Mouse (Mus musculus) MEL (cell line): Measurements from ENCODE around the gene Syt1. TPM values are rescaled to one million over a fixed set of nuclear protein-coding genes. Genes with fewer than 3 reads are reported as not detected.

Experiments
- DNase-seq: peaks from one replicate; pipeline ENCODE4 v3.0.0; 2011; ENCODE audit warnings: low read depth, low spot score
- H3K27ac ChIP-seq: 2 replicates; pipeline ENCODE4 v1.5.1; 2012; ENCODE audit warnings: low read depth, mild to moderate bottlenecking, control low read depth, low read length, moderate library complexity; ENCODE audit not compliant: control insufficient read depth
- H3K27me3 ChIP-seq, 2 experiments: fragments of 150-350 bp in 1 of 2; sonication (generic) in 1 of 2; 2 replicates each; pipeline ENCODE4 v1.6.1; 2012; ENCODE audit warnings: low read length in 2 of 2, mild to moderate bottlenecking in 2 of 2, improper control_type of control experiment in 1 of 2, moderate library complexity in 1 of 2; ENCODE audit not compliant: insufficient read depth in 2 of 2, control insufficient read depth in 1 of 2
- H3K36me3 ChIP-seq, 2 experiments: 2 replicates each; pipeline ENCODE4 v1.6.1; 2012 to 2014; ENCODE audit warnings: low read length in 2 of 2, improper control_type of control experiment in 1 of 2, inconsistent platforms in 1 of 2, mild to moderate bottlenecking in 1 of 2; ENCODE audit not compliant: insufficient read depth in 2 of 2, control insufficient read depth in 1 of 2
- H3K4me1 ChIP-seq, 2 experiments: fragments of 150-350 bp in 1 of 2; sonication (generic) in 1 of 2; 2 replicates each; pipeline ENCODE4 v1.6.1; 2012; ENCODE audit warnings: low read length in 2 of 2, improper control_type of control experiment in 1 of 2, mild to moderate bottlenecking in 1 of 2; ENCODE audit not compliant: insufficient read depth in 2 of 2, control insufficient read depth in 1 of 2
- H3K4me3 ChIP-seq, 2 experiments: fragments of 150-350 bp in 1 of 2; sonication (generic) in 1 of 2; 2 replicates each; pipeline ENCODE4 v1.5.1; 2012; ENCODE audit warnings: low read depth in 2 of 2, low read length in 2 of 2, mild to moderate bottlenecking in 2 of 2, moderate library complexity in 2 of 2, control low read depth in 1 of 2, improper control_type of control experiment in 1 of 2; ENCODE audit not compliant: control insufficient read depth in 1 of 2, insufficient read depth in 1 of 2
- H3K79me2 ChIP-seq: 2 replicates; pipeline ENCODE4 v1.6.1; 2012; ENCODE audit warnings: mild to moderate bottlenecking, low read length, moderate library complexity; ENCODE audit not compliant: control insufficient read depth, poor library complexity, insufficient read depth
- H3K9ac ChIP-seq: 2 replicates; pipeline ENCODE4 v1.6.1; 2012; ENCODE audit warnings: low read depth, mild to moderate bottlenecking, control low read depth, low read length, moderate library complexity; ENCODE audit not compliant: control insufficient read depth, poor library complexity, severe bottlenecking
- H3K9me3 ChIP-seq: fragments of 150-350 bp; sonication (generic); replicated peaks from 2 replicates; pipeline ENCODE4 v1.6.1; 2012; ENCODE audit warnings: mild to moderate bottlenecking, low read length, improper control_type of control experiment, moderate library complexity; ENCODE audit not compliant: insufficient read depth
- CHD1 ChIP-seq: IDR thresholded peaks from 2 replicates; pipeline ENCODE4 v1.6.1; 2012; ENCODE audit warnings: low read depth, mild to moderate bottlenecking, inconsistent platforms, low read length, improper control_type of control experiment
- CHD2 ChIP-seq: IDR thresholded peaks from 2 replicates; pipeline ENCODE4 v1.6.1; 2011; ENCODE audit warnings: low read length, improper control_type of control experiment
- CTCF ChIP-seq, 3 experiments: IDR thresholded peaks in 2 of 3; conservative IDR thresholded peaks in 1 of 3; 2 replicates each; pipeline ENCODE4 v1.5.1; 2011 to 2012; ENCODE audit warnings: low read length in 3 of 3, low read depth in 2 of 3, mild to moderate bottlenecking in 2 of 3, improper control_type of control experiment in 1 of 3, inconsistent platforms in 1 of 3, mixed read lengths in 1 of 3, moderate library complexity in 1 of 3; ENCODE audit not compliant: control insufficient read depth in 1 of 3, insufficient read depth in 1 of 3, poor library complexity in 1 of 3, severe bottlenecking in 1 of 3
- ETS1 ChIP-seq: IDR thresholded peaks from 2 replicates; pipeline ENCODE4 v1.6.1; 2012; ENCODE audit warnings: low read depth, mild to moderate bottlenecking, inconsistent platforms, low read length, improper control_type of control experiment, moderate library complexity
- GABPA ChIP-seq: IDR thresholded peaks from 2 replicates; pipeline ENCODE4 v1.6.1; 2012; ENCODE audit warnings: low read depth, mild to moderate bottlenecking, inconsistent platforms, low read length, improper control_type of control experiment, moderate library complexity
- HCFC1 ChIP-seq: IDR thresholded peaks from 2 replicates; pipeline ENCODE4 v1.6.1; 2012; ENCODE audit warnings: low read depth, mild to moderate bottlenecking, inconsistent platforms, low read length, improper control_type of control experiment, moderate library complexity
- KAT2A ChIP-seq: conservative IDR thresholded peaks from 2 replicates; pipeline ENCODE4 v1.6.1; 2012; ENCODE audit warnings: low read depth, low read length, improper control_type of control experiment, inconsistent platforms
- MAZ ChIP-seq: IDR thresholded peaks from 2 replicates; pipeline ENCODE4 v1.6.1; 2012; ENCODE audit warnings: low read depth, mild to moderate bottlenecking, inconsistent platforms, low read length, improper control_type of control experiment
- MEF2A ChIP-seq: IDR thresholded peaks from 2 replicates; pipeline ENCODE4 v1.6.1; 2014; ENCODE audit warnings: low read depth, mild to moderate bottlenecking, inconsistent platforms, low read length, improper control_type of control experiment; ENCODE audit not compliant: poor library complexity, insufficient replicate concordance, severe bottlenecking; ENCODE audit errors: extremely low read depth
- MXI1 ChIP-seq: IDR thresholded peaks from 2 replicates; pipeline ENCODE4 v1.6.1; 2011; ENCODE audit warnings: mild to moderate bottlenecking, low read depth, low read length, improper control_type of control experiment
- MYC ChIP-seq: IDR thresholded peaks from 2 replicates; pipeline ENCODE4 v1.6.1; 2011; ENCODE audit warnings: low read depth, mild to moderate bottlenecking, low read length, improper control_type of control experiment, moderate library complexity
- NRF1 ChIP-seq: IDR thresholded peaks from 2 replicates; pipeline ENCODE4 v1.6.1; 2014; ENCODE audit warnings: low read depth, mild to moderate bottlenecking, inconsistent platforms, low read length, improper control_type of control experiment, moderate library complexity; ENCODE audit not compliant: poor library complexity, insufficient read depth, severe bottlenecking
- POLR2AphosphoS2 ChIP-seq: IDR thresholded peaks from 2 replicates; pipeline ENCODE4 v1.6.1; 2011; ENCODE audit warnings: low read length, improper control_type of control experiment
- TAL1 ChIP-seq: IDR thresholded peaks from 2 replicates; pipeline ENCODE4 v1.6.1; 2012; ENCODE audit warnings: mild to moderate bottlenecking, inconsistent platforms, low read length, moderate library complexity, mixed read lengths
- TBP ChIP-seq: IDR thresholded peaks from 2 replicates; pipeline ENCODE4 v1.8.0; 2011; ENCODE audit warnings: low read depth, low read length, improper control_type of control experiment
- TCF12 ChIP-seq: IDR thresholded peaks from 2 replicates; pipeline ENCODE4 v1.6.1; 2014; ENCODE audit warnings: low read depth, mild to moderate bottlenecking, inconsistent platforms, low read length, improper control_type of control experiment, moderate library complexity
- UBTF ChIP-seq: IDR thresholded peaks from 2 replicates; pipeline ENCODE4 v1.6.1; 2012; ENCODE audit warnings: low read depth, mild to moderate bottlenecking, inconsistent platforms, low read length, improper control_type of control experiment, moderate library complexity, borderline replicate concordance; ENCODE audit not compliant: insufficient read depth
- USF1 ChIP-seq: IDR thresholded peaks from 2 replicates; pipeline ENCODE4 v1.6.1; 2014; ENCODE audit warnings: low read depth, mild to moderate bottlenecking, inconsistent platforms, low read length, improper control_type of control experiment, moderate library complexity
- ZC3H11A ChIP-seq: IDR thresholded peaks from 2 replicates; pipeline ENCODE4 v1.6.1; 2012; ENCODE audit warnings: low read depth, mild to moderate bottlenecking, inconsistent platforms, low read length, improper control_type of control experiment
- ZKSCAN1 ChIP-seq: IDR thresholded peaks from 2 replicates; pipeline ENCODE4 v1.6.1; 2012; ENCODE audit warnings: low read depth, mild to moderate bottlenecking, inconsistent platforms, low read length, improper control_type of control experiment, moderate library complexity
- ZMIZ1 ChIP-seq: IDR thresholded peaks from 2 replicates; pipeline ENCODE4 v1.6.1; 2012; ENCODE audit warnings: low read depth, mild to moderate bottlenecking, inconsistent platforms, low read length, improper control_type of control experiment, moderate library complexity
- polyA plus RNA-seq, 2 experiments: library from polyadenylated mRNA; stranded (reverse) in 1 of 2; unstranded in 1 of 2; fragments of >175 nt in 1 of 2; fragments of >200 nt in 1 of 2; gene quantifications; 2 replicates each; pipeline versions ENCODE4 v1.2.1 to v1.2.4; 2012; ENCODE audit warnings: low replicate concordance in 2 of 2, low read depth in 1 of 2; ENCODE audit not compliant: insufficient read length in 2 of 2, insufficient read depth in 1 of 2, missing spikeins in 1 of 2
- total RNA-seq: library from RNA; depleted of rRNA; stranded (reverse); fragments of 300-350 nt; gene quantifications from 2 replicates; pipeline ENCODE4 v1.2.3, GENCODE M21; 2012

Syt1 gene
- total and polyA plus RNA-seq, 3 experiments = not detected

GRCm38 (mm10) chr10:108886781-108887180, 124.0 kb downstream of the Syt1 start:
- Histone ChIP-seq H3K79me2 (no peaks in the 10 kb centered on the region), H3K4me3 (no peak overlapping the region), H3K27me3 (no peaks in the 10 kb centered on the region), H3K9ac (no peak overlapping the region), H3K4me1 (no peaks in the 10 kb centered on the region), H3K27ac (no peak overlapping the region), H3K36me3 (no peaks in the 10 kb centered on the region), H3K9me3 (no peaks in the 10 kb centered on the region)
- no peak for DNase-seq
- TF ChIP-seq ZKSCAN1 (no peak), HCFC1 (no peak)

- H3K27ac ChIP-seq = no peak overlapping the region
- H3K4me1 ChIP-seq = no peaks in the 10 kb centered on the region
- H3K36me3 ChIP-seq = no peaks in the 10 kb centered on the region
- H3K27me3 ChIP-seq = no peaks in the 10 kb centered on the region
- no peaks in the 10 kb centered on the region for H3K79me2 ChIP-seq
- no peak overlapping the region for H3K4me3 ChIP-seq
- H3K9ac ChIP-seq = no peak overlapping the region
- DNase-seq = no peak
- no peaks in the 10 kb centered on the region for H3K9me3 ChIP-seq
- TF ChIP-seq CTCF (IDR thresholded peaks at IDR 0.05 in 2 of 3, conservative IDR thresholded peaks at IDR 0.05 in 1 of 3; ENCODE audit: control insufficient read depth in 1 of 3, insufficient read depth in 1 of 3, low read depth in 2 of 3, low read length in 3 of 3, poor library complexity in 1 of 3, severe bottlenecking in 1 of 3) = no peak
- TF ChIP-seq MAZ = no peak
- TF ChIP-seq USF1 = no peak
Measured at GRCm38 (mm10) chr10:108885769-108886168, 125.0 kb downstream of the Syt1 start.

- H3K27me3 ChIP-seq = no peaks in the 10 kb centered on the region
- no peak overlapping the region for H3K4me3 ChIP-seq
- TF ChIP-seq CHD1 (no peak), KAT2A (no peak), TCF12 (no peak), MXI1 (no peak), ETS1 (no peak), UBTF (no peak), TAL1 (no peak), NRF1 (no peak), HCFC1 (no peak), CHD2 (no peak), MAZ (no peak), POLR2AphosphoS2 (no peak), ZC3H11A (no peak), MYC (no peak), MEF2A (no peak), USF1 (no peak), ZMIZ1 (no peak), GABPA (no peak), TBP (no peak)
- no peak overlapping the region for H3K9ac ChIP-seq
- H3K79me2 ChIP-seq = no peaks in the 10 kb centered on the region
- H3K9me3 ChIP-seq = no peaks in the 10 kb centered on the region
- H3K36me3 ChIP-seq = no peaks in the 10 kb centered on the region
- H3K4me1 ChIP-seq = no peaks in the 10 kb centered on the region
- H3K27ac ChIP-seq = no peak overlapping the region
- no peak for DNase-seq
Measured at GRCm38 (mm10) chr10:108884520-108884919, 126.3 kb downstream of the Syt1 start.
